Mouse (Mus musculus): Measurements from ENCODE around the gene Gas6. TPM values are rescaled to one million over a fixed set of nuclear protein-coding genes. Genes with fewer than 3 reads are reported as not detected.
A peak's percentile ranks its signal among the peaks of the same experiment; 100 is the strongest.

The Gas6 gene
- polyA plus RNA-seq, 1 experiment = 54.0 TPM

GRCm38 (mm10) chr8:13530941-13531340 is 36.7 kb upstream of the Gas6 start:
- H3K36me3 ChIP-seq (ENCODE audit: control insufficient read depth, insufficient read depth, low read length) = no peaks in the 10 kb centered on the region
- TF ChIP-seq CTCF (IDR thresholded peaks at IDR 0.05; ENCODE audit: extremely low read depth, insufficient read depth, insufficient read length, insufficient replicate concordance) = no peak
- no peak for TF ChIP-seq POLR2A (IDR thresholded peaks at IDR 0.05; ENCODE audit: low read depth, low read length)
- no peaks in the 10 kb centered on the region for H3K27me3 ChIP-seq (ENCODE audit: control insufficient read depth, insufficient read depth, low read length)
- H3K4me3 ChIP-seq (ENCODE audit: extremely low read depth, insufficient read depth, insufficient read length) = no peak overlapping the region
- peak in 1 of 2 experiments; percentile 11 for DNase-seq (ENCODE audit: low read depth in 1 of 2, low spot score in 2 of 2)
- no peaks in the 10 kb centered on the region for H3K4me1 ChIP-seq (ENCODE audit: control insufficient read depth, insufficient read depth, insufficient read length)
- WGBS = 8% methylated on average over 5 of the region's 5 CpGs
- H3K27ac ChIP-seq (ENCODE audit: insufficient read depth, low read length) = no peak overlapping the region

- no peak for TF ChIP-seq CTCF (IDR thresholded peaks at IDR 0.05; ENCODE audit: extremely low read depth, insufficient read depth, insufficient read length, insufficient replicate concordance)
- TF ChIP-seq POLR2A (IDR thresholded peaks at IDR 0.05; ENCODE audit: low read depth, low read length) = no peak
- no peak for DNase-seq (ENCODE audit: low read depth in 1 of 2, low spot score in 2 of 2)
- H3K27me3 ChIP-seq (ENCODE audit: control insufficient read depth, insufficient read depth, low read length) = no peaks in the 10 kb centered on the region
- 54% methylated on average over 3 of the region's 3 CpGs for WGBS
- no peaks in the 10 kb centered on the region for H3K4me1 ChIP-seq (ENCODE audit: control insufficient read depth, insufficient read depth, insufficient read length)
- no peak overlapping the region for H3K27ac ChIP-seq (ENCODE audit: insufficient read depth, low read length)
- no peak overlapping the region for H3K4me3 ChIP-seq (ENCODE audit: extremely low read depth, insufficient read depth, insufficient read length)
- H3K36me3 ChIP-seq (ENCODE audit: control insufficient read depth, insufficient read depth, low read length) = no peaks in the 10 kb centered on the region
Observed at GRCm38 (mm10) chr8:13530401-13530800, 36.1 kb upstream of the Gas6 start.

- no peak for DNase-seq (ENCODE audit: low read depth in 1 of 2, low spot score in 2 of 2)
- no peak for TF ChIP-seq POLR2A (IDR thresholded peaks at IDR 0.05; ENCODE audit: low read depth, low read length)
Observed at GRCm38 (mm10) chr8:13529891-13530316, 35.6 kb upstream of the Gas6 start.

GRCm38 (mm10) chr8:13529011-13529840 is 34.9 kb upstream of the Gas6 start:
- Histone ChIP-seq H3K36me3 (ENCODE audit: control insufficient read depth, insufficient read depth, low read length) (no peaks in the 10 kb centered on the region), H3K27ac (ENCODE audit: insufficient read depth, low read length) (no peak overlapping the region; the same call in 1 of the 2 replicates), H3K27me3 (ENCODE audit: control insufficient read depth, insufficient read depth, low read length) (no peaks in the 10 kb centered on the region), H3K4me3 (ENCODE audit: extremely low read depth, insufficient read depth, insufficient read length) (no peak overlapping the region), H3K4me1 (ENCODE audit: control insufficient read depth, insufficient read depth, insufficient read length) (no peaks in the 10 kb centered on the region)
- no peak for TF ChIP-seq POLR2A (IDR thresholded peaks at IDR 0.05; ENCODE audit: low read depth, low read length)
- TF ChIP-seq CTCF (IDR thresholded peaks at IDR 0.05; ENCODE audit: extremely low read depth, insufficient read depth, insufficient read length, insufficient replicate concordance) = no peak
- DNase-seq (ENCODE audit: low read depth in 1 of 2, low spot score in 2 of 2) = no peak
- 81% methylated on average over 15 of the region's 15 CpGs for WGBS

More at GRCm38 (mm10) chr8:13529891-13530316, 35.6 kb upstream of the Gas6 start:
- Histone ChIP-seq H3K36me3 (ENCODE audit: control insufficient read depth, insufficient read depth, low read length) (no peaks in the 10 kb centered on the region), H3K4me1 (ENCODE audit: control insufficient read depth, insufficient read depth, insufficient read length) (no peaks in the 10 kb centered on the region), H3K27me3 (ENCODE audit: control insufficient read depth, insufficient read depth, low read length) (no peaks in the 10 kb centered on the region), H3K27ac (ENCODE audit: insufficient read depth, low read length) (no peak overlapping the region), H3K4me3 (ENCODE audit: extremely low read depth, insufficient read depth, insufficient read length) (no peak overlapping the region)
- WGBS = 79% methylated on average over 7 of the region's 7 CpGs

GRCm38 (mm10) chr8:13521392-13521791 is 27.1 kb upstream of the Gas6 start:
- DNase-seq (ENCODE audit: low read depth in 1 of 2, low spot score in 2 of 2) = no peak
- Histone ChIP-seq H3K4me3 (ENCODE audit: extremely low read depth, insufficient read depth, insufficient read length) (no peak overlapping the region), H3K27me3 (ENCODE audit: control insufficient read depth, insufficient read depth, low read length) (no peaks in the 10 kb centered on the region), H3K36me3 (ENCODE audit: control insufficient read depth, insufficient read depth, low read length) (no peaks in the 10 kb centered on the region), H3K27ac (ENCODE audit: insufficient read depth, low read length) (no peak overlapping the region), H3K4me1 (ENCODE audit: control insufficient read depth, insufficient read depth, insufficient read length) (no peaks in the 10 kb centered on the region)
- TF ChIP-seq CTCF (IDR thresholded peaks at IDR 0.05; ENCODE audit: extremely low read depth, insufficient read depth, insufficient read length, insufficient replicate concordance) (no peak), POLR2A (IDR thresholded peaks at IDR 0.05; ENCODE audit: low read depth, low read length) (no peak)
- 75% methylated on average over 7 of the region's 7 CpGs for WGBS

GRCm38 (mm10) chr8:13520349-13520748 is 26.1 kb upstream of the Gas6 start:
- no peak for TF ChIP-seq POLR2A (IDR thresholded peaks at IDR 0.05; ENCODE audit: low read depth, low read length)
- no peak for TF ChIP-seq CTCF (IDR thresholded peaks at IDR 0.05; ENCODE audit: extremely low read depth, insufficient read depth, insufficient read length, insufficient replicate concordance)
- no peaks in the 10 kb centered on the region for H3K4me1 ChIP-seq (ENCODE audit: control insufficient read depth, insufficient read depth, insufficient read length)
- H3K27ac ChIP-seq (ENCODE audit: insufficient read depth, low read length) = no peak overlapping the region
- DNase-seq (ENCODE audit: low read depth in 1 of 2, low spot score in 2 of 2) = no peak
- H3K4me3 ChIP-seq (ENCODE audit: extremely low read depth, insufficient read depth, insufficient read length) = no peak overlapping the region
- 75% methylated on average over 6 of the region's 6 CpGs for WGBS
- no peaks in the 10 kb centered on the region for H3K36me3 ChIP-seq (ENCODE audit: control insufficient read depth, insufficient read depth, low read length)
- H3K27me3 ChIP-seq (ENCODE audit: control insufficient read depth, insufficient read depth, low read length) = no peaks in the 10 kb centered on the region

GRCm38 (mm10) chr8:13519503-13519902 is 25.2 kb upstream of the Gas6 start:
- TF ChIP-seq CTCF (IDR thresholded peaks at IDR 0.05; ENCODE audit: extremely low read depth, insufficient read depth, insufficient read length, insufficient replicate concordance) = no peak
- TF ChIP-seq POLR2A (IDR thresholded peaks at IDR 0.05; ENCODE audit: low read depth, low read length) = no peak
- Histone ChIP-seq H3K4me3 (ENCODE audit: extremely low read depth, insufficient read depth, insufficient read length) (no peak overlapping the region), H3K36me3 (ENCODE audit: control insufficient read depth, insufficient read depth, low read length) (no peaks in the 10 kb centered on the region), H3K27me3 (ENCODE audit: control insufficient read depth, insufficient read depth, low read length) (no peaks in the 10 kb centered on the region), H3K27ac (ENCODE audit: insufficient read depth, low read length) (no peak overlapping the region), H3K4me1 (ENCODE audit: control insufficient read depth, insufficient read depth, insufficient read length) (no peaks in the 10 kb centered on the region)
- WGBS = 60% methylated on average over 9 of the region's 9 CpGs
- no peak for DNase-seq (ENCODE audit: low read depth in 1 of 2, low spot score in 2 of 2)

Data from spleen, adult 2 months (tissue).